Mouse (Mus musculus) c-Kit-positive CD71-negative TER-119-negative erythroid progenitor cells, embryonic 14.5 days (primary cell): ENCODE measurements around the gene Mybbp1a.

ENCODE experiments used
- DNase-seq: peaks from one replicate; pipeline ENCODE4 v3.0.0-alpha.2; 2013; ENCODE audit warnings: low read depth

The Mybbp1a gene

DNA sequence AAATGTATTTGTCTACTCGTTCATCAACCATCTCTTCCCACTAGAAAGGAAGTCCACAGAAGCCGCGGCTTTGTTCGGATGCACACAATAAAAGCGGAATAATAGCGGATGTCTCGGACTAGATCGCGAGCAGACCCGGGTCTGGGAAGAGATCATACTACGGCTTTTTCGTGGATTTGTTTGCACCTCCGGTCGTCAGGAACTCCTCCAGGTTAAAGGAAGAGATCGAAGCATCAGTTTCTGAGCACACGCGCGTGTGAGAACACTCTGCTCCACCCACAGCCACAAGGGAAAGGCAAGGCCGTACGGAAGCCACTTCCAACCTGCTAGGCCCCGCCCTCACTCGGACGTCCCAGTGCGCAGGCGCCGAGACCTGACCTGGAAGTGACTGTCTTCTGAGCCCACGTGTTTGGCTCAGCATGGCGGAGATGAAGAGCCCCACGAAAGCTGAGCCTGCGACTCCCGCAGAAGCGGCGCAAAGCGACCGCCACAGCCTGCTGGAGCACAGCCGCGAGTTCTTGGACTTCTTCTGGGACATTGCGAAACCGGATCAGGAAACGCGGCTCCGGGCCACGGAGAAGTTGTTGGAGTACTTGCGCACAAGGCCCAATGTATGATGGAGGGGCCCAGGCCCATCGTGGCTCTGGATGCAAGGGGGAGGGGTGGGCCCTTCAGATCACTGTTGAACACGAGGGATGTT, at the start of gene Mybbp1a:
TSS of gene Mybbp1a (plus strand) at position 391 of the 700 bp plus-strand sequence.
- DNase-seq, result peak; percentile 94

DNA sequence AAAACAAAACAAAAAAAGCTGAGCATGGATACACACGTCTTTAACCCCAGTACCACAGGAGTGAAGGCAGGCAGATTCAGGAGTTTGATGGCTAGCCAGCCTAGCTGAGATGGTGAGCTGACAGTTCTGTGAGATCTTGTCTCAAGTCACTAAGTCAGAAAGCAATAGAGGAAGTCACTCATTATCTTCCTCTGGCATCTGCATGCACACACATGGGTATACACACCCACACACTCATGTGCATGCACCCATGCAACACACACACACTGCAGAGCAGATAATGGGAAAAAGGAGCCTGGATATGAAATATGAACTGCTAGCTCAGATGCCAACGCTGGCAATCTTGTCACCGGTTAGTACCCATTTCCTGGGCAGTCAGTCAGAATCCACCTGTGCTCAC, 47.9 kb upstream of the Mybbp1a start:
- no peak for DNase-seq

DNA sequence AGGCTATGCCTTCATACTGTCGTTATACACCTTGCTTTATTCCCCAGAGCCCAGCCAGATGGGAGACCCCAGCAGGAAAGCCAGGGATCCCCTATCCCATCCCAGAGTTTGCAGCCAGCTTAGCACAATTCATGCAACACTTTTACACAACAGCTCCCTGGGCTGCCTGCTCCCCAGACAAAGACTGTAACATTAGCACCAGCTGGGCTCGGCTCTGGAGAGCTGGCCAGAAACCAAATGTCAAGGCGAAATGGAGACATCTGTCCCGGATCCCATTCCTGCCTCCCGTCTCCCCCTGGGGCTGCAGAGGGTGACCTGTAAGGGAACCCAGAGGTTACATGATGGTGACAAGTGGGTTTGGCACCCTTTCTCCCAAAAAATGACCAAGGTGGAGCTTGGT, 47.5 kb upstream of the Mybbp1a start:
- DNase-seq, result no peak

DNA sequence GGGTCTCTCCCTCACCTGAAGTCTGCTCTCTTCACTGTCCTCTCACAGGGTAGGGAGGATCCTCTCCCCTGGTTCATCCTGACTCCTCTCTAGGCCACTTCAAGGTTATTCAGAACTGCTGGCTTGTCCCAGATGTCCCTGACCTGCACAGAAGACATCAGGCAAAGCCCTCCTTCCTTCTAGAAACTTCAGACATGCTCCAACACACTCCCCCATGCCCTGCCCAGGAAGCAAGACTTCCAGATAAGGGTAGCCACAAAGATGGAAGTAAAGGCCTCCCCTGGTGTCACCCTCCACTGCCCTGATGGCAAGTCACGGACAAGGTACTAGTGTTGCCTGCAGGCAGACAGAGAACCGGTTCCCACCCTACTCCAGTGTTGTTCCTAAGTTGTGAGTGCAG, 46.5 kb upstream of the Mybbp1a start:
- no peak for DNase-seq

DNA sequence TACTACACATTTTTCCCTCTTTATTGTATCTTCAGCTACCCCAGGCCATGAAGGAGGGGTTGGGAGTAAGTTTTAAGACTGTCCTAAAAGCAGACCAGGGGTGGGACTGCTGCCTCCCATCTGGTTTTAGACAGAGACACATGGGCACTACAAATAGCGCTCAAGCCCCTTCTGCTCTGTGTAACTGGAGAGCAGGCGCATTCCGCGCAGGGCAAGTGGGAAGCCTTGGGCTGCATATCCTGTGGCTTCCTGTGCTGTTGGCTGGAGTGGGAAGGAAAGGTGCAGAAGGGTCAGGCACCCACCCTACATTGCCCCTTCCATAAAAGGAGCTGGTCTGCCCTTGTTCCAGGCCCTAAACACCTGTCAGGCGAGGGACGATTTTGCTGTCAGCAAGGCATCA, 45.5 kb upstream of the Mybbp1a start:
- DNase-seq, result no peak

DNA sequence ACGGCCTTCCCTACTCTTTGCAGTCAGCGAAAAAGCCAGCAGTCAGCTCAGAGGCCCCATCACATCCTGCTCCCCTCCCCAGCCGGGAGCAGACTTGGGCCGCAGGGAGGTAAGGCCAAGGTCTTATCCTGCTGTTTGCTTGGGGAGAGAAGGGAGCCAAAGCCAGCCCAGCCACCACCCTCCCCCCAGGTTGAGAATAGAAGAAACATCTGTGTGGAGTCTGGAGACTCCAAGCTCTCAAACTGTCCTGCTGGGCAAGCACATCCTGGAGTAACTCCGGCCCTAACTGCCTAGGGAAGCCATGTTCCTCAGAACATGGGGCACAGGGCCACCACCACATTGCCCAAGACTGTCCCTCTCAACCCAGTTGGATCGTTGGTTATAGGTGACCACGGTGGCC, 44.5 kb upstream of the Mybbp1a start:
- DNase-seq, result no peak

DNA sequence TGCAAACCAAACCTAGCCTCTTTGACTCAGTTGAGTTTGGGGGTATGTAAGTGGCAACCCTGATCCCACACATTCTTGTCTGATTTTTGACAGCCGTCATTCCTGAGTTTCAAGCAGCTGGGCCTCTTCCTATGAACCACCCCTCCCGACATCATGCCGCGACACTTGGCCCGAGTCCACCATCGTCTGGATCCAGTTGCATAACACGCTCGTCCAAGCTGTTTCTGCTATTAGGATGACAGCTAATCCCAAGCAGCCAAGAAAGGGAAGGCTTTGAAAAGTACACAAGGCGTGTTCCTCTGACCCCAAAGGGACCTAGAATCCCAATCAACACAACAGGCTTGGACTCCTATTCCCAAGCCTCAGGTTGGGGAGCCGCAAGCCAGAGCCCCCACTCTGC, 44.1 kb upstream of the Mybbp1a start:
- DNase-seq, result no peak

DNA sequence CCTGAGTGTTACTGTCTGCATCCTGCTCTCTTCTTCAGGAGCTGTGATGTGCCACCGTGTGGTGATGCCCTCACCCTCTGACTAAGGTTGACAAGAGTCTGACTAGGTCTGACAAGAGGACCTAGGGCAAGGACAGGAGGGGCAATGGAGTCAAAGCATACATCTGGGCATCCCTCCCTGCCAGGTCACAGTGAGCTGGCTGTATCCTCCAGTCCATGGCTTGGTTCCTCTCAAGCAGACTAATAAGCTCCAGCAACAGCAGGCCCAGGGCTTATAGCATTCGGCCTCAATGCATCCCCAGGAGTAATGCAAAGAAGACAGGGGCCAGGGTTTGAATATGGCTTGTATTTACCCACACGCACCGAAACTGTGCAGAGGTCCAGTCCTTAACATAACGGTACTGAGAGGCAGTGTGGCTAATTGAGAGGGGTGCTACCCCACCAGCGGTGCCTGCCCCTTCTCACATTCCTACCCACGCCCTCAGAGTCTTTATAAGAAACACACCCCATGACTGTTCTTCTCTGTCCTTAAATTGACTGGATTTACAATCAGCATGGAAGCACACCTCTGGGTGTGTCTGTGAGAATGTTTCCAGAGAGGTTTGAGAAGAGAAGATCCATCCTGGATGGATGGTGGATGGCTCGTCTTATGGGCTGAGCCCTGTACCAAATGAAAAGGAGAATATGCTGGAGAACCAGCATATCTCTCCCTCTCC, 43.2 kb upstream of the Mybbp1a start:
- no peak for DNase-seq

DNA sequence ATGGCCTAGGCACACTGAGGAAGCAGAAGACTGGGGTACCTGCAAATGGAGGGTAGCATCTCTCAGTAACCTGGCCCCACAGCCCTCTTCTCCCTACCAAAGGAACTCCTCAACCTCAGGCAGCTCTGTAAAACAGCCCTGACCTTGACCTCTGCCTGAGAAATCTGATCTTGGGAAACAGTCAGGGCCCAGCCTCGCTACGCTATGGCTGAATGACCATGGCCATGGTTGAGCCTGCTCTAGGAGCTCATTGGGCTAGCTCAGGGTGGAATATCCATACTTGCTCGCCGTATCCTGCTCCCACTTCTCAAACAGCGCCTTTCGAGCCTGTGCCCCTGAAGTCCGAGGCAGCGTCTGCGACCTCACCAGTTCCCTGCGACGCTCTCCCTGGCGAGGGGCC, 40.1 kb upstream of the Mybbp1a start:
- no peak for DNase-seq

DNA sequence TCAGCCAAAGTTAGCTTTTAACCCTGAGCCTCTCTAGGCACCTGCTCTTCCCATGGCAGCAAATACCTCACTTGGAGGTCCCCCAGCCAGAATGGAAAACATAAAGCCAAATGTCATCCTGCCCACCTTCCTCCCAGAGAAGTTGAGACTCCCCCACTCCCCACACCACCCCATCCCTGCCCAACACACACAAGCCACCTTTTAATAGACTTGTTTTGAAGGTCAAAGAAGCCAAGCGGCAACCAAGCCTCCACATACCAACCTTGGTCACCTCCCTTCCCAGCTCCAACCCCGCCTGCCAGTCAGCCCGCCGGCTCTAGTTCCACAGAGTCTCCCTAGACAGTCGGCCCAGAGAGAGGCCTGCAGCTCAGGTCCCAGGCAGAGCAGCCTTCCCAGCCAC, 39.1 kb upstream of the Mybbp1a start:
- no peak for DNase-seq

DNA sequence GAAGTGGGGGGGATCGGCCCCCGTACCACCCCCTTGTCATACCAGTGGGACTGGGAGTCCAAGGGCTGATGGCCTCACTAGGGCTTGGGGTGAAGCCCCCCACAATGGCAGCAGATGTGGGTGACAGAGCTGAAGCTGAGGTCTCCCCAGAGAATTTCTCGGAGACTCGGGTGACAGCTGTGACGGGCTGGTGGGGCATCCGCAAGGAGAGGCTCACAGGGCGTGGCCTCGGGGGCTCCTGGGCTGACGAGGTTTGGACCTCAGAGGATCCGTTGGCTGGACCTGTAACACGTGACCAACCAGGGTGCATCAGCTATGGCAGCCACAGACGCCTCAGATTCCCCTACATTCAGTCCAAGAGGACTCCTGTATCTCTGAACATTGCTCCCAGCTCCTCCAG, 38.2 kb upstream of the Mybbp1a start:
- DNase-seq, result no peak

DNA sequence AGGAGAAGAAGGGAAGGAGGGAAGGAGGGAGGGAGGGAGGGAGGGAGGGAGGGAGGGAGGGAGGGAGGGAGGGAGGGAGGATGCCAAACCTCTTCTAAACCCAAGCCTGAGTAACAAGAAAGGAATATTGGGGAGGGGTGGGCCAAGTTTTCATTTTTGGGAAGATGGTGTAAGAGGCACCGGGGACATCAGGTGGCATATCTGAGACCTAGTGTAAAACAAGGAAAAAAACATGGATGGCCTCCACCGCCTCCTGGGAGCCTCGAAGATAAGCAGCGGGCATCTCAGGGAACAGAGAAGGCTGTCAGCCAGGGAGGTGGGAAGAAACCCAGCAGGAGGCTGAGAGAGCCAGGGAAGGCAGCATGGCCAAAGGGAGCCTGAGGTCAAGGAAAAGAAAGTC, 35.6 kb upstream of the Mybbp1a start:
- no peak for DNase-seq

DNA sequence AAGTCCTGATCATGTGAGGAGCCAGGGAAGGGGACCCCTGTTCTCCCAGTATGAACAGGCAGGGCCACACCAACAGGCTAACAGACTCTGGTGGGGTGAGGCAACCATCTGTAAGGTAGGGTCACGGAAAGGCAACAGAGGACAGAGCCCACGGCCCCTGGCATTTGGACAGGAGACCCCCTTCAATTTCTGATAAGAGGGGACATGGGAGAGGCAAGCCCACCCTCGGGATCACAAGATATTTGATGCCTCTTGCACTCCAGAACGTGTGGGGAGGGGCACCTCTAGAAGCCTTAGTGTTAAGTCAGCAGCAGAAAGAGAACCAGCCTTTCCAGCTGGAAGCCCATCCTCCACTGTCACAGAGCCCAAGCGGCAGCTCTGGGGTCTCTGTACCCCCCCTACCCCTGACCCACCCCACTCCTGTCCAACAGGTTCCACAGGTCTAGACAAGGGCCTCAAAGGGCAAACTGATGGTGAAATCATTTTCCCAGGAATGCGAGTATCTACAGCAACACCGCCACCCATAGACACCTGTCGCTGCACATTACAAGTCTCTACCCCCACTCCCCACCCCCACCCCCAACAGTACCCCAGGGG, 35.0 kb upstream of the Mybbp1a start:
- DNase-seq, result no peak

DNA sequence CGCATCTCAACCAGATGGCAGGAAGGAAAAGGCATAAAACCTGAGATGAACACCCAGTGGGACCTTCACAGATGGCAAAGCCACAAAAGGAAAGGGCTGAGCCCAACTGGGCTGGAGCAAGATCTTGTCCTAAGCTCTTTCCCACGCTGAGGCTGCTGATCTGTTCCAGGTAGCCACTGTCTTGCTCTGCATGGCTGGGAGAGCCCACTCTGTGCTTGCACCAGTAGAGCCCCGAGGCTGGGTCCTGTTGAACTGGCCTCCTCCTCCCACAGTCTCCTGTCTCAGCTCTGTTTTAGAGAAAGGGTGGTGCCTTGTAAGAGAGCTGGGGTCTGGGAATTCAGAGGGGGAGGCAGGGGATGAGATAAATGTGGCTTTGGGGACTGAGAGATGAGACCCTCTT, 34.1 kb upstream of the Mybbp1a start:
- no peak for DNase-seq

DNA sequence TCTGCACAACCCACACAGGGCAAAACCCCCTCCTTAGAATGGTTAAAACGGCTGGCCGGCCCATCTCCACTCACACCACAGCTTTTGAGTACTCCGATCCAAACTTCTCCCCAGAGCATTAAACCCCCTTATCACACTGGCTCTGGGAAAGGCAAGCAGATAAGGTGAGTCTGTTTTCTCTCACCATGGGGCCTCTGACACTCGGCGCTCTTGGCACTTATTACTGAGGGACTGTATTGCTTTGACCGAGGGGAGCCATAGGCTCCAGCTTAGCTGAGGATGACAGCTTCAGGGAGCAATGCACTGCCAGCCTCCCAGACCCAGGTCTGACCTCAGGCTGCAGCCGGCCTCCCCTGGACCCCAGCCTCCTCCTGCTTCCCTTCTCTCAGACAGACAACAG, 33.6 kb upstream of the Mybbp1a start:
- DNase-seq, result no peak

DNA sequence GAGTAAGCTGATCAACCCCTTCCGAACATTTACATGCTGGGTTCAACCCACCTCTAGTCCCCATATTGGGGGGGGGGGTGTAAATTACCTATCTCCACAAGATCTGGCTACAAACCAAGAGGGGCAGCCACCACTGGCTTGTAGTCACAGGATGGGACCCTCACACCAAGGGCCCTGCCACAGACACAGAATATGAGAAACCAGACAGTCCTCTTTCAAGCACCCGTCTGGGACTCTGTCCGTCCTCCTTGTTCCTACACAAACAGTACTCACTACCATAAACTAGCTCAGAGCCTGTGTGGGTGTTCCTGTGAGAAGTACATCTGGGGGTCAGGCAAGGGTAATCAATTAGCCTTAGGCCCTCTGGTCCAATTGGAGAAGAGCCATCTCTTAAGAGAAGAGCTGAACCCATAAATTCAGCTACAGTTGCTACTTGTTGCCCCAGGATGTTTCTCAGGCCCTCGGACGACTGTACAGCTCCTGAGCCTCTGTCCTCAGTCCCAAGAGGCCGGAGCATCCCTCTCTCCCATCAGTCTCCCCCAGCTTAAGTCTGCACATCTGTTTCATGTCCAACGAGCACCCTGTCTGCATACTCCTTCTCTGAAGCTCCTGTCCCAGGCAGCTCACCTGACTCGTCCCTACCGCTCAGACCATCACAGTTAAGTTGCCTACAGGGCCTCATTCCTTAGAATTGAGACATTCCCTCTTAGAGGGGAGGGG, 32.5 kb upstream of the Mybbp1a start:
- no peak for DNase-seq

DNA sequence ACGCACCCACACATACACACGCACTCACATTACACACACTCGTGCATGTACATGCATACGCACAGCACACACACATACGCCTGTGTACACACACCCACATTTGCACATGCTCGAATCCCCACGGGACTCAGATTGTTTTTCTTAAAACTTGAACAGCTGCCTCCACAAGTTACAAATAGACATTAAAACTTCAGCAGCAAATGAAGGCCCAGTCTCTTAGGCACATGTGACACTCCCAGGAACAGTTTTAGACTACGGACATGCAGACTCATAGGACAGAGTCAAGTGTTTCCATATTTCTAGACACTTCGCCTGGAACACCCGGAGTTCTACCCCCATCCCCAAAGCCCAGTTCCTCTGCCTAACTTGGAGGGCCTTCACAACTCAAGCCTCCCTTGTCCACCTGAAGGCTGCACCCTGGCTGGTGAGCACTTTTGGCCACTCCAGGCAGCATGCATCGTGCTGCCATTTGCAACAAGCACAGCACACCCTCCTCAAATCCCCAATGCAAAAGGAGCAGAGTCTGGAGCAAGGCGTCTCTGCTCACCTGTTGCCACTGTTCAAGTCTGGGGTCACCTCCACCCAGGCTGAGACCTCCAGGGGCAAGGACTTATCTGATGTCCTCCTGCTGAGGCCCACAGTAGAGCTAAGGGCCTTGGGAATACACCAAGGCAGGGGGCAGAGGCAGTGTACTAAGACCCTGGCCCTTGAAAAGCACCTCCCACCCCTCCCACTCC, 31.3 kb upstream of the Mybbp1a start:
- DNase-seq, result no peak

DNA sequence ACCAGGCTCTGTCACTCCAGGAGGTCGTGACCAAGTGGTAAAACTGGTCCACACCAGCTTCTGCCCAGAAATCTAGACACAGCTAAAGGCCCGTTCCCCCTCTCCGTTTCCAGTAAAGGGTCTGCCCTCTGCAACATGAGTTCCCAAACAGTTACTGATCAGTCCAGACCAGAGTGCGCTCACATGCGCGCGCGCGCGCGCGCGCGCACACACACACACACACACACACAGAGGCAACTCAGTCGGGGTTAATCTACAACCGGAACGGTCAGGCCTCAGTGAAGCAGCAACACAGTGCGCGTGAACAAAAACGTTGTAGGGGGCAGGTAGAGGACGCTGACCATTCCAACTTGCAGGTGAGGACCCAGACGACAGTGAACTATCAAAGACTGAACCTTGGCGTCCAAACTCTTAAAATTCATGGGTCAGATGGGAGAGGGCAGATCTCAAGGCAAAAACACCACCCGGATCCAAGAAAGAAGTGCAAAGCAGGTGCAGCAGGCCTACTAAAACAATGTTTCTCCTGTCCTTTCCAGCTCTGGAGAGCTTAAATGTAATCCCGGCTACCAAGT, 30.5 kb upstream of the Mybbp1a start:
- no peak for DNase-seq

DNA sequence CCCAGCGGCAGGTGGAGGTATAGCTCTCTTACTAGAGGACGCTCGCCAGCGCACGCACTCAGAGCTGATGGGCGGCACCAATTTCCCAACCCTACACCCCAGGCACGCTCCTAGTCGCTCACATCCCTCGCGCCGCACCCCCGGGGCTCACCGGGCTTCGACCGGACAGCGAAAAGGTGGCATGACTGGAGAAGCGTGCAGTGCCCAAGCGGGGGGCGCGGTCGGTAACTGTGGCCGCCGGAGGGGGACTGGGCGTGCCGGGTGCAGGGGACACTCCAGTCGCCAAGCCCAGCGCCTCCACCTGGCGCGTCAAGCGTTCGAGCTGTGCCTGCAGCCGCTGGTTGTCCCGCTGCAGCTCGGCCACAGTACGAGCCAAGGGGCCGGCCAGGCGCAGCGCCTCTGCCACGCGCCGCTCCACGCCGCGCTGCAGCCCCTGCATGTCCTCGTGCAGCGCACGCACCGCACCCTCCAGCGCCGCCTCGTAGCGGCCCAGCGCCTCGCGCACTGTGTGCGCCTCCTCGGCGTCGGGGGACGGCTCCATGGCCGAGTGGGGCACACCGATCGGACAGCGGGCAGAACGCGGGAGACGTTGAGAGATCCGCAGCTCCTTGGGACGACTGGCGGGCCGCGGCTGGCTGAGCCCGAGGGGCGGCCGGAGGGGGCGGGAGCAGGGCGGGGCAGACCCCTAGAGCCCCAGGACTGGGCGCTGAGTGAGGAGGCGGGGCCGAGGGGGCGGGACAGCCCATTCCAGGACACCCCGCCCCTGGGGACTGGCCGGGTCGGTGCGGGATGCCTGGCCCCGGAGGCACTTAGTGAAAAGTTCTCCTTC, 29.8 kb upstream of the Mybbp1a start, which contains the start of gene Smtnl2:
TSS of gene Smtnl2 (minus strand) at position 621 of the 829 bp plus-strand sequence.
- DNase-seq, result peak; percentile 66

DNA sequence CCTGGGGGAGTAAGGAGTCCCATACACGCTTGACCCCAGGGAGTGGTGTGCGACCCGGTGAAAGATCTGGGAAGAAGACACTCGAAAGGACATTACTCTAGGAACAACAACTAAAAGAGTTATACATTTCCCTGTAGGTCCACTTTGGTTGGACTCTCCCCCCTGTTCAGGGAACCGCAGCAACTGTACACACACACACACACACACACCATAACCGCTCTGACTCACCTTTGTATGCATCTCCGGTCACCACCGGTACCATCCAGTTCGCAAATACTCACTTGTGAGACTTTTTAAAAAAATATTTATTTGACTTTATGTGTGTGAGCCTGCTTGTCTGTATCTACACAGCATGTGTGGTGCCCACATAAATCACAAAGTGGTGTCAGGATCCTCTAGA, 29.2 kb upstream of the Mybbp1a start:
- DNase-seq, result no peak

DNA sequence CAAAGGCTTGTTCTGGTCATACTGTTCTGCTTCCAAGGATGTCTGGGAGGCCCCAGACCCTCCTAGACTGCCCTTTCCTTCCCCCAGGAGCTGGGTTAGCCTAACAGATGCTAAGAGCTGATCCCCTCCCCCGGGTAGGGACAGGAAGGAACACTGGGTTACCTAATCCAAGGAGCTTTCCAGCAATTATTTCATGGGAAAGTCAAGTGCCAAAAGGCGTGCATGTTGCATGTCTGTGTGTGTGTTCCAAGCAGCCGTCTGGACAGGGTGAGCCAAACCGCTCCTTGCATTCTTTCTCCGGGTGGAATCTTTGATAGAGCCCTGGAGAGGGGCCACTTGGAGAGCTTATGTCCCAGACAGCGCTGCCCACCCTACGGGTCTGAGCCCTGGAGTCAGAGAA, 28.1 kb upstream of the Mybbp1a start:
- no peak for DNase-seq
